Mouse (Mus musculus) ovary, postnatal 36 days (tissue): Measurements from ENCODE around the gene Stn1.

Experiments
- DNase-seq: peaks from one replicate; pipeline ENCODE4 v3.0.0; 2022; ENCODE audit warnings: low spot score, mixed read lengths

Gene Stn1

GRCm38 (mm10) chr19:47542441-47542840, 5.1 kb upstream of the Stn1 start:
- no peak for DNase-seq

DNA sequence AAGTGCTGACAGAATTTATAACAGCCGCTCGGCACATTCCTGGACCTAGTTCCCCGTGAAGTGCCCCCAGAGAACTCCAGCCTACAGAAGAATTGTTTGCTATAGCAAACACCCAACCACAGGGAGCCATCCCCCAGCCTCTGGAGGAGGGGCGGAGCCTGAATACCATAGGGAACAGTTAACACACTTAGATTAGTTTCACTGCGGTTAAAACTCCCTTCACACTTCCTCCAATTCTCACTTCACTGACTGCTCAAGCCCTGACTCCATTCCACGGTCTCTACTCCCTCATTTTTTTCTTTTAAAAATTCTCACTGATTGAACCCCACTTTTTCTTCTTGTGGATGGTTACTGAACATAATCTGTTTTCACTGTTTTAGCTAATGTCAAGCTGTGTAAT, 1.5 kb upstream of the Stn1 start:
- DNase-seq = no peak

DNA sequence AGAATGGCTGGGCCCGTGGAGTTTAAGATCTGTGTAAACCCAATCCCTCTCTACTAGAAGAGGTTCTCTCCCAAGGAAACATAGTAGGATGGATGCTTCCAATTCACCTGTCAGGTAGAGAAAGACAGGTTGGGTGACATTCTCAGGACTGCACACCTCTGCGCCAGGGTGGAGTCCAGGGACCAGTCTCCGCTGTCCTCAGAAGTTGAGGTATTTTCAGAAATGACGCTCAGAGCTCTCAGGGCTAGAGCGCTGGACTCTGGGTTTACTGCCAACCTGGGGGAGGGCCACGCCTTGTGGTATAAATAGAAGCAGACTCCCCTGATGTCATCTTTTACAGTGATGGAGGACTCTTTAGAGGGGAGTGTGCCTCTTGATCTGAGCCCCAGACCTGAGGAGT, 572 bp upstream of the Stn1 start:
- DNase-seq = no peak

- peak; percentile 98 for DNase-seq
These were observed 597 bp downstream of the Stn1 start for GRCm38 (mm10) chr19:47536521-47537299.

DNA sequence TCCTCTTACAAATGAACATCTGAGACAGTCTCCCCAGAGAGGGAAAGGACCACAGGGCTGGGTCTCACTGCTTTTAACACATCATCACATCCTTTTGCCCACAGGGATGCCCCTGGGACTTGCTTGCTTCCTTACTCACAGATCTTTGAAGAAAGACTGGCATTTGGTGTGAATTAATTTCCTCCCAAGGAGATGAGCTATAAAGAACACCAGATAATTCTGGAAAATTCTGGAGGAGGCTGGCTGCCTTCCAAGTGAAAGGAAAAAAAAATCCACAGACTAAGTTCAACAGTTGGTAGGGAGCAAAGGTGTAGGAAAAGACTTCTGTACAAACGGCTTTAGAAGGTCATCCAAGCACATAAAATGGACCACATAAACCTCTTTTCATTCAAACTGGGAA, 3.2 kb downstream of the Stn1 start:
- no peak for DNase-seq

- DNase-seq = no peak
These were observed 4.9 kb downstream of the Stn1 start for GRCm38 (mm10) chr19:47532449-47532848.

DNA sequence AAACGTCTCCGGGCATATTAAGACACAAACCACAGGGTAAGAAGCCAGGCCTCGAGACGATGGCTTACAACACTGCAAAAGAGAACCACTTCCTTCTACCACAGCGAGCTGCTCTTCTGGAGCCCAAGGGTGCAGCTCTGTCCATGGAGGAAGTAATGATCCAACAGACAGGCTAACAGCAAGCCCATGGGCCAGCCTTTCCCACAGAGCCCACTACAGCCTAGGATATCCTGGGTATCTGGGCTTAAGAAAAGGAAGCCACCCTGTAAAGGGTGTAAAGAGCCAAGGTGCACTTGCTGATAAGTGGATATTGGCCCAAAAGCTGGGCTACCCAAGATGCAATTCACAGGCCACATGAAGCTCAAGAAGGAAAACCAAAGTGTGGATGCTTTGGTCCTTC, 6.0 kb downstream of the Stn1 start:
- no peak for DNase-seq

- no peak for DNase-seq
These were observed 10.9 kb downstream of the Stn1 start for GRCm38 (mm10) chr19:47526239-47526986.

GRCm38 (mm10) chr19:47524905-47525304, 12.4 kb downstream of the Stn1 start:
- DNase-seq = no peak

DNA sequence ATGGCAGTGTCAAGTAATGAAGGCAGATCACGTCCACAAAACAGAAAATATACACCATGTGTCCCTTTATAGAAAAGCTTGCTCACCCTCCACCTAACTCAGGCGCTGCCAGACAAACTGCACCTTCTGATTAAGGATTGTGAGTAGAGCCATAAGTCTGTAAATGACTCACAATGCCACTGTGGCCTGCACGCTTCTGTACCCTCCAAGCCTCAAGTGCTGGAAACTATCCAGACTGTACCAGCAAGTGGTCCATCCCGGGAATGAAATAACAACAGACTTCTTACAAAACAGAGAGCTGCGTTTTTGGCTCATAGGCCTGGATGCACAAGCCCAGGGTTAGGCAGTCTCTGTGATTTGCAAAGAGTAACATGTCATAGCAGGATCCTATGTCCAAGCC, 15.9 kb downstream of the Stn1 start:
- DNase-seq = no peak

- no peak for DNase-seq
These were observed 18.0 kb downstream of the Stn1 start for GRCm38 (mm10) chr19:47519163-47519893.

- no peak for DNase-seq
These were observed 18.7 kb downstream of the Stn1 start for GRCm38 (mm10) chr19:47518475-47519162.

GRCm38 (mm10) chr19:47517570-47517969, 19.7 kb downstream of the Stn1 start:
- no peak for DNase-seq

DNA sequence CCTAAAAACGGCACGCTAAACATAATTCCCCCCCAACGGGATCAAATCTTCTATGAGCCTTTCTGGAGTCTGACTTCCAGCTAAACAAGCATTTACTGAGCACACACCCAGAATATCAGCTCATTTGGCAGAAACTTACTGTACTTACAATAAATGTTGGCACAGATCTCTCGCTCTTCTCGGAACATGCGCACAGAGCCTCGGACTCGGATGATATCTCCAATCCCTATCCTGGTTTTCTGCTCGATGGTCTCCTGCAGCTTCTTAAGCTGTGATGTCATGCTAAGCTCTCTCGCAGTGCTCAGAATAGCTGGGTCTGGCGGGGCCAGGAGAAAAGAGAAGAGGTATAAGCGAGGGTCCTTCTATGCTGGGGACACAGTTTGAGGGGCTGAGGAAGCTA, 20.4 kb downstream of the Stn1 start:
- DNase-seq = no peak

GRCm38 (mm10) chr19:47515091-47515490, 22.2 kb downstream of the Stn1 start:
- no peak for DNase-seq

- no peak for DNase-seq
These were observed 23.7 kb downstream of the Stn1 start for GRCm38 (mm10) chr19:47513618-47513897.

DNA sequence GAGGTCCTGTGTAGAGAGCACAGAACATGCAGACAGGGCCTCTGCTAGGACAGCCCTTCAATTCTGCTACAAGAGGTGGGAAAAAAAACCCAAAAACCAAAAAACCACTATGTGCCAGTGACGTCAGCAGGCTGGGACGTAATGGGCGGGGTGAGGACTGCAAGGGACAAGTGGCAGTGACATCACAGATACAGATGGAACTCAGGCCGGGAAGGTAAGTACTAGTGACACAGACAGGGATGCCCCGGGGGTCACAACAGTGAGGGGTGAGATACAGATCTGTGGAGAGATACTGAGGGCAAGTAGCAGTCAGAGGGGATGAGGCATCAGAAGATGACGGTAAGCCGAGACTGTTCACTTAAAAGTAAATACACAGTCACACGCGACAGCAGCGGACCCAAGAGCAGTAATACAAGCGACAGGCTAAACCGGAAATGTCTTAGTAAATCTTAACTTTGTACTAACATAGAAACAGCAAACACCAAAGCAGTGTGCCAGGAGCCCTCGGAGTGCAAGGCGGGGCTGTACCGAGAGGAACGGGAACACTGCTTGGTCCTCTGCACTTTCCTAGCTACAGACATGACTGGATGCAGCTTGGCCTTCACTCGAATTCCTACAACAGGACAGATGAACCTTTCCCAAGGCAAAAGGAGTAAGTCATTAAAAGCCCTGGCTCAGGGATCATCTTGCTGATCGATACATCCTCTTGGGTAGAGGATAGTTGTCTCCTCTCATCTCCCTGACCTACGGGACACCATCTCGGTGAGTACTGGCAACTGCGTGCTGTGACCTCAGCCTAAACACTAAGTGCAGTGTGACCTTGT, 24.3 kb downstream of the Stn1 start:
- no peak for DNase-seq

GRCm38 (mm10) chr19:47511958-47512357, 25.3 kb downstream of the Stn1 start:
- DNase-seq = peak; percentile 25

DNA sequence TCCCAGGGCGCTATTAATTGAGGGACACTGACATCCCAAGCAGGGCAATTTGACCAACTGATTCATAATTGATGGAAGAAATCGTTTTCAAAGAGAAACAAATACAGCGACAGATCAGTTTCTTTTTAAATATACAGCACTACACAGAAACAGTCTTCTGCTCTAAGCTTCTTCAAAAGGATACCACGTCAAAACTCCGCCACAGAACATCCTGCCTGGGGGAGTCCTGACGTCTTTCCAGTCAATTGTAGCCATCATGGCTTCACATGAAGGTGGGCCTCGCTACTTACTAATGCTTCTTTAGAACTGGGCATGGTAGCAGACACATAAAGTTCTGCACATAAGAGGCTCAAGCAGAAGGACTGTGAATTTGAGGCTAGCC, 26.0 kb downstream of the Stn1 start:
- DNase-seq = no peak

DNA sequence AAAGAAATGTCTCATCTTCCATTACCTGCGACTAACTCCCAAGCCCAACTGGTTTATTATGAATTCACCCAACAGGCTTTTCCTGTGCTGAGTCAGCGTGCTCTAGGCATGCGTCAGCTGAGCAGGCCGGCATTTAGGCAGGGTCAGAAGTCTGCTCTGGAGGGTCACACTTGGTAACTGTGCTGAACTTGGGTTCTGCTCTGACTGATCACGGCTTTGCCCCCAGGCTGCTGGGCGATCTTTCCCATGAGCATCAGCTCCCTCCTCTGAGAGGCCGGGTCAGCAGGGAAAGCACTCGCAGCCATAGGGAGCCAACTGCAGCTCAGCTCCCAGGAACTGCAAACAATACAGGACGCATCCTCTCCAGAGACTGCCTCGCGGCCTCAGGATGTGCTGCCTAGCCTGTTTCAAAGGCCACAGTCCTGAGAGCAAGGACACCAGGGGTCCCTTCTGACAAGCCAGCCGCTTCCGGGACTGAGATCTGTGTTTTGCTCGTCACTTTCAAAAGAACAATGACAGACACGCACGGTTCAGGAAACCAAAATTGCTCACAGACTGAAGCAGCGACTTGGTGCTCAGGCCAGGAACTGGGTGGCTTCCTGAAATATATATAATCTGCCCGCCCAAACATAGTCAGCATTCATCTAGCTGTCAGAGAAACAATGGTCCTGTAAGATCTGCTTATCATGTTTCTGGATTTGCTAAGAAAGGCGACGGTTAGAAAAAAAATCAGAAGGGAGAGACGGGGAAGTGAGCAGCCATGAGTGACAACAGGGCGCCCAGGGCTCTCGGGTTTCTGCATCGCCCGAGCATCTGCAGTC, 26.6 kb downstream of the Stn1 start:
- DNase-seq = no peak

DNA sequence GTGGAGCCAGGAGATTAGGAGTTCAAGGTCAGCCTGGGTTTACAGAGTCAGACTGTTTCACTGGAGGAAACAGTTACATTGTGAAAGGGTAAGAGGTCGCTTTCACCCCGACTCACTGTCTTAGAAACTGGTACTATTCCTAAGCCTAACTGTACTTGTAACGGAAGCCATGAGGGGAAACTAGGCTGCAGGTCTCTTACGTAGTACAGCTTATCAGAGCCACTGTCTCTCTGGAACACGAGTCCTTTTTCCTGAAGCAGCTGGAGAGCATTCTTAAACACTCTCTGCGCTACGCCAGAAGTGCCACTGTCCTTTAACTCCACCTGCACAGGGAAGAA, 27.2 kb downstream of the Stn1 start:
- DNase-seq = no peak
